Mouse (Mus musculus) cerebellum, adult 2 months (tissue): Measurements from ENCODE around the gene Aip.

ENCODE experiments used
- CTCF ChIP-seq: fragments of 200-500 bp; IDR thresholded peaks from 2 replicates; pipeline ENCODE4 v1.5.1; 2011; ENCODE audit warnings: low read depth, mild to moderate bottlenecking, control low read depth, low read length, moderate library complexity, borderline replicate concordance; ENCODE audit not compliant: insufficient read depth
- POLR2A ChIP-seq: fragments of 200-500 bp; IDR thresholded peaks from 2 replicates; pipeline ENCODE4 v1.6.1; 2011; ENCODE audit warnings: low read length, control low read depth, borderline replicate concordance; ENCODE audit not compliant: insufficient read depth

DNA sequence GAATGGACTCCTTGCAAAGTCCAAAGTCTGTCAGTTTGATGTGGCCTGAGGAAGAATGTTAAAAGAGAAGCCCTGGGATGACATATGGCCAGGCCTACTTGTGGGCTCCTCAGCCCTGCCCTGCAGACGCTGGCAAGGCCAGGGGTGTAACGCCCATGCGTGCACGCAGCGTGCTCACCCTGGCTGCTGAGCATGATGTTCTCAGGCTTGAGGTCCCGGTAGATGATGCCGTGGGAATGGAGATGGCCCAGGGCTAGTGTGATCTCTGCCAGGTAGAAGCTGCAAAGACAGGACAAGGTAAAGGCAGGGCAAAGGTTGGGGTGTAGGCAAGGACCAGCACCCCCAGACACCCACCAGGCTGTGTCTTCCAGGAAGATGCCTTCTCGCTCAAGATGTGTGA, 33.4 kb upstream of the Aip start:
- TF ChIP-seq CTCF, result no peak
- TF ChIP-seq POLR2A, result no peak
